Mouse (Mus musculus) cerebellum, adult 2 months (tissue): ENCODE data around the gene Ccnj.

Source experiments
- CTCF ChIP-seq: fragments of 200-500 bp; IDR thresholded peaks from 2 replicates; pipeline ENCODE4 v1.5.1; 2011; ENCODE audit warnings: low read depth, mild to moderate bottlenecking, control low read depth, low read length, moderate library complexity, borderline replicate concordance; ENCODE audit not compliant: insufficient read depth
- POLR2A ChIP-seq: fragments of 200-500 bp; IDR thresholded peaks from 2 replicates; pipeline ENCODE4 v1.6.1; 2011; ENCODE audit warnings: low read length, control low read depth, borderline replicate concordance; ENCODE audit not compliant: insufficient read depth

DNA sequence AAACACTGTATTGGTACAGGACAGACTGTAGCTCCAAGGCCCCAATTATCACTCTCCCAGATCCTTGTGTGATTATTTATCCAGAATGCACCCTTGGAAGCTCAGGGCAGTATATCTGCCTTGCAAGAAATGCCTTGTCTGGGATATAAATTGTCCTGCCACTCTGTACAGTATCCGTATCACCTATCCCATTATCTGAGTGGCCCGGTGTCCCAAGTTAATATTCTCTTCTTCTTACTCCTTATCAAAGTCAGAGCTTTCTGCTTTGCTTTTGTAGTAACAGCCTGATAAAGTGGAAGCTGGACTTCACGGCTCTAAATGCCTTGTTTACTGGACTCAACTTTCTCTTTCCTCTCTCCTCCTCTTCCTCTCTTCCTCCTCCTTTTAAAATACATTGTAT, 18.3 kb upstream of the Ccnj start:
- no peak for TF ChIP-seq POLR2A
- TF ChIP-seq CTCF = no peak
